In the genomic region with DNA sequence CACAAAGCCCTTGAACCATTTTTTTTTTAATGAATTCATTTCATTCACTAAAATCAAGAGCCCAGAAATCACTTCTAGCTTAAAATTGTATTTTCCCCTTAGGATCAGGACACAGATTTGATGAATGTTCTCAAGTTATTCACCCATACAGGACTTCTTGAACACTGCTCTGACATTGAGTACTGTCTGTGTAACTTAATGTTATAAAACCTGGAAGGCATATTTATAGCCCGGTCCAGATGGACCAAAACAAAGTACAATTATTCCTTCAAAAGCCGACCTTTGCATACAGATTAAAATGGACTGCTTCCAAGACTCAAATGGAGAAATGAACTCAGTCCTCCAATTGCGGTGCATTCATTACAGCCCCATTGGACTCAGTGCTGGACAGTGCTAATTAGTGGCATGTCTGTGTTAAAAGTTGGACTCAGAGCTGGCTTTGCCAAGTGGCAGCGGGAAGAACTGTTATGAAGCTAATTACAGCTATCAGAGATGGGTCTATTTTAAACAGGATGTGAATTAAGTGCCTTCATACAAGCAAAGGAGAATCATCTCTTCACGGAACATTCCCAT, we compare ENCODE assay signal across 11 mouse cellular contexts.
DNase-seq lines count a peak whose midpoint lies in the region; ATAC-seq lines count a peak whose summit lies in the region.
"Had no signal": no experiment of that assay in that cellular context is flagged by ENCODE, and none has a peak within 500 bp of the region (broad histone marks: within the 10 kb centered on the region; RNA-seq: fewer than 3 reads in every experiment).

No protein-coding gene starts in this region.

- peak; percentile 7 to 33 for DNase-seq in cerebellum, postnatal 14 days
- DNase-seq in right cerebral cortex, adult 2 months (ENCODE audit: low spot score in 2 of 2): peak; percentile 15 to 23
- no peak for DNase-seq in right cerebral cortex, postnatal 14 days
- peak; percentile 4 to 24 for DNase-seq in left cerebral cortex, adult 9 months (ENCODE audit: low spot score in 2 of 2)
- DNase-seq in heart, adult 18-20 months: no peak
- DNase-seq in lung, postnatal 25 days (ENCODE audit: low spot score): no peak
- no peak for DNase-seq in heart, adult 8-10 months (ENCODE audit: low spot score)
- DNase-seq: adrenal gland, postnatal 25 days; gastrocnemius, postnatal 10 days; heart, postnatal 36 days had no signal

- ATAC-seq in cerebellum, adult (ENCODE audit: insufficient number of reproducible peaks, low FRiP score, low TSS enrichment): no peak

Comparison
In these comparisons a context has a peak if more than half of its experiments do, and no peak if none do; other contexts are left out.
1. DNase-seq: peak in cerebellum, postnatal 14 days (2 of 2), right cerebral cortex, adult 2 months (2 of 2) and left cerebral cortex, adult 9 months (2 of 2); none in right cerebral cortex, postnatal 14 days (single experiment), heart, adult 18-20 months (0 of 2), lung, postnatal 25 days (single experiment) and heart, adult 8-10 months (single experiment).